Mouse (Mus musculus) liver, postnatal 0 days (tissue): ENCODE measurements around the gene Catsper4.

ENCODE experiments used
- CTCF ChIP-seq: sonication (generic); IDR thresholded peaks from 2 replicates; pipeline ENCODE4 v1.5.1; 2016; ENCODE audit warnings: antibody characterized with exemption, low read depth
- EP300 ChIP-seq: IDR thresholded peaks from 2 replicates; pipeline ENCODE4 v1.6.1; 2016; ENCODE audit warnings: antibody characterized with exemption, low read depth, mild to moderate bottlenecking

- TF ChIP-seq CTCF (no peak), EP300 (no peak)
Measured at GRCm38 (mm10) chr4:134246256-134246655, 19.1 kb upstream of the Catsper4 start.
